Mouse (Mus musculus): ENCODE results near the gene Gm10447.
"Not testable (repeated sequence)": the region's sequence is repeated elsewhere in the genome, so short reads cannot be mapped to it uniquely, and the experiment has no call there.

The Gm10447 gene

DNA sequence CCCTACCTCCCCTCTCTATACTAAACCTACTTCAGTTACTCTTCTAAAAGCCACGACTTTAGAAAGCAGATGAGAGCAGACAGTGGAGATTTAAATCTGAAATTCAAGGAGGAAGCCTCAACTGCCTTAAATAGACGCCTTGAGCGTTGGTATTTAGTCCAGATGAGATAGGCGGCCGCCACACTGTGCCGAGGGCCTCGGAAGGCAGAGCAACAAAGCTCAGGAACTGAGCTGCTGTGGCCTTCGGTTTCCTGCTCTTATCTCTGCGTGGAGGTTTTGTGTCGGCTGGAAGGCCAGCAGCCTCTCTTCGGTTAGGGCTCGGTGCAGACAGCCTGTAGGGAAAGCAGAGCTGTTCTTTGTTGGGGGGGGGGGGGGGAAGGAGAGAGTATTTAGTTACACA, 15.0 kb downstream of the Gm10447 start:
- DNase-seq, result peak; percentile 50 to 60

DNA sequence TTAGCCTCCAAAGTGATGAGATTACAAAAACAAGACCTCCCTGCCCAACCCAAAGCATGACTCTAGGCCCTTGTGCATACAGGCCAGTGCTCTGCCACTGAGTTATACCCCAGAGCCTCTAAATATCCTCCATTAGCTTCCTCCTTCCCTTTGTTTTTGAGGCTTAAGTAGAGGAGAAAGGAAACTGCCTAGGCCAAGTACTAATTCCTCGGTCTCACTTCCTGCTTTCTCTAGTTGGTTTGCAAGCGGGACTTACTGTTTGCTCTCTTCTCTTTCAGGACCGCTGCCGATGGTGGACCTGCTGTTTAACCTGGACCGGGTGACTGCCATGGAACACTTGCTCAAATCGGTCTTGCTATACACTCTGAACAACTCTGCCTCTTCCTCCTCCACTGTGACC, 20.6 kb downstream of the Gm10447 start:
- no peak for DNase-seq

DNA sequence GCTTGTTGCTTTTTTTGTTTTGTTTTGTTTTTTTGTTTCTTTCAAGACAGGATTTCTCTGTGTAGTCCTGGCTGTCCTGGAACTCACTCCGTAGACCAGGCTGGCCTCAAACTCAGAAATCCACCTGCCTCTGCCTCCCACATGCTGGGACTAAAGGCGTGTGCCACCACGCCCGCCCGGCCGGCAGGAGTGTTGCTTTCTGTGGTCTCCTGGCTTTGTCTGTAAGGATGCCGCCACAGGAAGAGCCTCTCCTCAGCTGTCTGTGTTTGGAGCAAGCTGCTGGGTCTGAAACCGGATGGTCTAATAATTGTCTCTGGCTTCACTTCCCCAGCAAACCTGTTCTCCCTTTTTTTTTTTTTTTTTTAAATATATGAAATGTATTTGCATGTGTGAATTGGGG, 21.4 kb downstream of the Gm10447 start:
- no peak for DNase-seq

DNA sequence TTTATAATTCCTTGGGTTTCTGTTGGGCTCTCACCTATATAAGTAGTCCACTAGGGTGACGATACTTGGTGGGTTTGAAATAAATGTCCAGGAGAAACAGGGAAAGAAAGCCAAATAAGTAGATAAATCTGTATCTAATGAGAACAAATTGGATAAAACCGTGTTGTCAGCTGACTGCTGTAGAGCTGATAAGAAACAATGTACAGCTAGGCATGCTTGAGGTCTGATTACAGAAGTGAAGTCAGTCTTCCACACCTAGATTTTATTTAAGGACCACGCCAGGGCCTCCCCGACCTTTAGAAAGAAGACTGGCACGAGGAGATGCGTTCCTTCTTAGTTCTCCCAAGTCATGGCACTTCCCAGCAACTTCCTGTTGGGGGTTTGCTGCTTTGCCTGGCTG, 23.9 kb downstream of the Gm10447 start:
- no peak for DNase-seq

DNA sequence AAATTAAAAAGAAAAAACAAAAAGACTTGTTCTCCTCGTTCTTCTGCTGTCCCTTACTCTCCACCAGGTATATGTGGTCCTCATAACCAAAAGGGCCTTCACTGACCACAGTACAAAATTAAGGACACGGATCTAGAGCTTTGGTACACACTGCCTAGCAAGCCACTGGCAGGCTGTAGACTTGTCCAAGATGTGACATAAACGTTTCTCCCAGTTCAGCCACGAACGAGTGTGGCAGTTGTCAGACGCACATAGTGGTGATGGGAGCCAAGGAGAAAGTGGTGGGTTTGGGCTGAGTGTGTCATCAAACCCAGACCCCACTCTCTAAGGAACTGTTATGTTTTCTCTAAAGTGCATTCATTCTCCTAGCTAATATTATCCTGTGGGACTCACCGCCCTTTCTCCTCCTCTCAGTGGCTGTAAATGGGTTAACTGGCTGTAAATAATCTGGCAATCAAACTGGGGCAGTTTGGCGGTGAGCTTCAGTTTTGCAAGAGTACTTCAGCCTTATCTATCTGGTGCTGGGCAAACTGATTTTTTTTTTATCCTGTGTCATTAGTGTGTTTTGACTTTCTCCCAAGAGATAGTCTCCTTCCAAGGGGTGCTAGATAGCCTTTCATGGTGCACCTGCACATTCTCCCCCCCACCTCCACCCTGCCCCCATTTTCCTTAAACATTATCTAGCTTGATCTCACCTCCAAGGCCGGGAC, 25.4 kb downstream of the Gm10447 start:
- no peak for DNase-seq

DNA sequence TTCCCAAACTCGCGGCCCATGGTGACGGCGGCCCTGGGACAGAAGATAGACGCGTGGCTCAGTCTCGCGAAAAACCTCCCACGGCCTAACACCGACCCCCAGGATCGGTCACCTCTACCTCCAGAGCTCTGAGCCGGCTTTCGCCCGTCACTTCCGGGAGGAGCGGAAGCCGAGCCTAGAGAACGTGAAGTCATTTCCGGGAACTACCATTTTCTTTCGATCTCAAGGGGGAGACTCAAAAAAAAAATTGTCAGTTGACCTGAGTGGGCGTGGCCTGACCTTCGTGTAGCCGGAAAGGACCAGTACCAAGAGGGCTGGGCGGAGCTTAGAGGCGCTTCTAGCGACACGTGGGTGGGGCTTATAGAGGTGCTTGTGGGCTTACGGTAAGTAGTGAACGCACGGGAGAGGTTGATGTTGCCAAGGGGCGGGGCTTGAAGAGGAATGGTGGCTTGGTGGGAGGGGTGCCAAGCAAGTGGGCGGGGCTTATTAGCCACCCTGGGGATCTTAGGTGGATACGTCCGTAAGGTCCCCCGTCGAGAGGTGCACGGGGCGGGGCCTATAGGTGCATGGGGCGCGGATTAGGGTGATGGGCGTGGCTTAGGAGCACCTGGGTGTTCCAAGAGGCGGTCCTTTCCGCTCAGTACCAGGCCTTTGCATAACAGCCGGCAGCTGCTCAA, 26.1 kb downstream of the Gm10447 start, which contains the start of the genes Uqcrq and Gdf9:
TSS of gene Uqcrq (minus strand) at position 162 of the 677 bp plus-strand sequence.
TSS of gene Gdf9 (plus strand) at position 354 of the 677 bp plus-strand sequence.
- peak; percentile 99 for DNase-seq

DNA sequence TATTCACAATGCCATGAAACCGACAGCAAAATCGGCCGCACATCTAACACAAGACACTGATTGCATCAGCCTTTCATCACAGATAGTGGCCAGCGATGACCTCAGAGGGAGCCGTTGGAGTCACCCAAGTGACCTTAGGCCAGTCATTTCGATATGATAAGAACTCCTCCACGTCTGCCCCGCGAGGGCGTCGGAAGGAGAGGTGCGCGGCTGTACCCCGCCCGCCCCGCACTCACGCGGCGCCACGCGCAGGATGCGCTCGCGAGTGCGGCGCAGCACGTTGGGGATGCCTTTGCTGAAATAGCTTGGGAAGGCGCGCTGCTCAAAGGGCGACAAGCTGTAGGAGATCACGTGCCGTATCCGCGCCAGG, 26.6 kb downstream of the Gm10447 start:
- DNase-seq, result no peak

DNA sequence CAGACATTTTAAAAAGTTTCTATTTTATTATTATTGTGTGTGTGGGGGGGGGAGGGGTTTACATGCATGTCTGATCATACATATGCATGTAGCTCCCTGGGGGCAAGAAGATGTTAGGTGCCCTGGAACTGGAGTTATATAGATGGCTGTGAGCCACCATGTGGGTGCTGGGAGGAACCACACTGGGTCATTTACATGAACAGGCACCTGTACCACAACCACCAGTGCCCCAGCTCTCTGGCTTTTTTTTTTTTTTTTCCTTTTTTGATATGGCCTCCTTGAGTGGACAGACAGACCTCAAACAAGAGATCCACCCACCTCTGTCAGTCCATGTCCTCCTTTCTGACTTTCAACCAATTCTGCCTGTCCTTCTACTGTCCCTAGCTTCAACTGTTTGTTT, 27.7 kb downstream of the Gm10447 start:
- DNase-seq, result no peak

DNA sequence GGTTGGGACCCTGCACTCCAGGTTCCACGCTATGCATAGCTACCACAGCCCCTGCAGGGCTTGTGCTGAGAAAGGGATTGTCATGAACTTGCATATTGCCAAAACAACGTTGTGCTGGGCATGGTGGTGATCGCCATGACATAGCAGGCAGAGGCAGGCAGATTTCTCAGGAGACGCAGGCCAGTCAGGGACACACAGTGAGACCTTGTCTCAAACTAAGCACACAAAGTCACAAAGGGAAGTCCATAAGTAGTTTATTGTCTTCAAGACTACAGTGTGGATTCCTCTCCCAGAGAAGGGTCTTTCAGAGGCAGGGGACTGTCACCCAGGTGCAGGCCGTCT, 28.2 kb downstream of the Gm10447 start:
- DNase-seq, result no peak

DNA sequence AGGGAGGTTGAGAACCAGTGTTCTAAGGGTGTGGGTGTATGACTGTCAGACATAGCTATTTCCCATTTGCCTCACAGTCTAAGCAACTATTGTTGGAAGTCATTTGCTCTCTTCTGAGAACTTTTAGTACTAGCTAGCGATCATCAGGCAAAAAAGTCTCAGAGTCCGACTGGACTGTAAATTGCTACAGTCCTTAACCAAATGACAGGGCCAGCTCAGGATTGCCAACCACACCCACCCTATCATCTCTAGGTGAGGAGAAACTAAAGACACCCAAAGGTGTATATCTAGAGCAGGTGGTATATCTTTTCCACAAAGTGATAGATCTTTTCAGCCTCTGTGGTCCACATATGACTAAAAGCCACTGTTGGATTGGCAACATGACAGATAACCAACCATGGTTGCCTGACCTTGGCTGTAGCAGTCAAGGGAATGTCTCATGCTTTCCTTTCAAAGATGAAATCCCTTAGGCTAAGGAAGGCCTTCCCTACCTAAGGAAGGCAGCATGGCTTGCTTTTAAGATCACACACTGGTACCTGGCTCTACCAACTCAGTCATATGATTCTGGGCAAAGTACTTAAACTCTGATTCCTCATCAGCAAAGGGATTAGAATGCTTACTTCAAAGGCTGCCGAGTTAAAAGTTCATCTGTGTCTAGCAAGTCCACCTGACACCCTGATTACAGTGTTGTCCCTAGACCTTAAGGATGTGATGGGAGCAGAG, 28.8 kb downstream of the Gm10447 start:
- no peak for DNase-seq

DNA sequence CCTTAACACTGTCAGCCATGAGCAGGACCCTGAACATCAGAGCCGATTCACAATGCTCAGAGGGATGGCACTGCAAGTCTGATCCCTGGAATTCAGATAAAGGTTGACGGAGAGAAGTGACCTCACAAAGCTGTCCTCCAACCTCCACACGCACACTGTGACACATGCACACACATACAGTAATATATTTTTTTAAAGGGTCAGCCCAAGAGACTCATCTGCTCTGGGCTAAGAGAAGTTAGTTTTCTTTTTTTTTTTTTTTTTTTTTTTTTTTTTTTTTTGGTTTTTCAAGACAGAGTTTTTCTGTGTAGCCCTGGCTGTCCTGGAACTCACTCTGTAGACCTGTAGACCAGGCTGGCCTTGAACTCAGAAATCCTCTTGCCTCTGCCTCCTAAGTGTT, 30.0 kb downstream of the Gm10447 start:
- DNase-seq, result not testable (repeated sequence)

DNA sequence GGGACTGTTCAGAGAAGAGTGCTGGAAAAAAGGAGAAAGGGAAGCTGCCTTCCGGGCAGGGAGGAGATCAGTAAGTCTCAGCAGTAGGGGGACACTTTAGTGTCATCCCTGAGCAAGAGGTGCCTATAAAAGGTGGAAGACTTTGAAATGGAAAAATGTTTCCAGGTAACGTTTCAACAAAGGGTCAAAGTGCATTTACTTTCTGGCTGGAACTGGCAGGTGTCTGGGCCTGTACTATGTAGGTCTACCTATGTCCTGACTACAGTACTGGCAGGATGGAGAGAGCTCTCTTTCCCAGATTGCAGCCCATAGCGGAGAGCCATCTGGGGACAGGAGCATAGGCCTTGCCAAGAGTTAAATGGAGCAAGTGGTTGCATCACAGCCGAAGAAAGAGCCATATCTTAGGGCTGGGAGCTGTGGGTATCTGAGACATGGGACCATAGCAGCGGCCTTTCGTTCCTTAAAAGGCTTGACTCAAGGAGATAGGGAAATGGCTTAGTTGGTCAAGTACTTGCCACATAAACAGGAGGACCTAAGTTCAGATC, 31.1 kb downstream of the Gm10447 start:
- no peak for DNase-seq

DNA sequence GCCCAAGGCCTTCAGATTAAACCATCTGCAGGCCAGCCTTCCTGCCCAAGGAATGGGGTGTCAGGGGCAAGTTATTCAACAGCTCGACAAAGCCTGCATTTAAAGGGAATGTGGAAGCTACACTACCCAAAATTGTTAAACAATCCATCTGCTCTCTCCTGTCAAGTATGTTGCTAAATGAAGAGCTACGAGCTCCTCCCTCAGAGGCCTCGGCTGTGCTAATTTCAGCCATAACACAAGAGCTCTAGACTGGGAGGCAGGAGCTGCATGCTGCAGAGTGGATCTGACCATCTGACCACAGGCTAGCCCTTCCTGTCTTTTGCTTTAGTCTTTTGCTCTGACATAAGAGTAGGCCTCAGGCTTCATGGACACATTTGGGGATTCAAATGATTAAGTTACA, 31.7 kb downstream of the Gm10447 start:
- DNase-seq, result no peak

DNA sequence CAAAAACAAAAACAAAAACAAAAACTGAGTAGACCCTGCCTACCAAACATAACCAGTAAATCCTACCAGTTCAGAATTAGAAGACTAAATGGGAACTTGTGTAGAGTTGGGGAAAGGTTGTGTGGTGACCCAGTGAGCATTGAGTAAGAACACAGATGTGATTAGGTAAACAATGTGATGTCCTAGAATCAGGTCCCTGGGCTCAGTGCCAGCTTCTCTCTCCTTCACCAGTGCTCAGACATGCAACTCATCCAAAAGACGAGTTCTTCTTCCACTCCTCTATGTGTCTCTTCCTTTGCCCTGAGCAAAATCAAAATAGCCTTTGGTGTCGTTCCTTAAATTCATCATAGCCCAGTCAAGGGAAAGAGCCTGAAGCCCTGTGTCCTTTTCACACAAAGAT, 32.1 kb downstream of the Gm10447 start:
- DNase-seq, result no peak

DNA sequence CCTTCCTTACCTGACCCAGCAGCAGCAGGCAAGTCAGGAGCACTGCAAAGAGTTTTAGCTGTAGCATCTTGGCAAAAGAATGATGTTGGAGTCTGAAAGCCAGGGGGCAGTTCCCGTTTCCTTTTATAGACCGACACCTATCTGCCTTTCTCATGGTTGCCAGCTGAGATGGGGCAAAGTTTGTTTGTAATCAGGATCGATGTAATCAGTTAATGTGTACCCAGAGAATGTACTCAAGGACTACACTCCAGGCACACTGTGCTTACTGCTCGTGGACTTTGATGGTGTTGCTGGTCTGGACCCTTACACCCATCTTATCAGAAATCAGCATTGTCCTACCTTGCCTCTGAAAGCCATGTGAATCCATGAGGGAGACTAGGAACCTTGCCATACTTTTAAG, 33.9 kb downstream of the Gm10447 start, which contains the start of gene Leap2:
TSS of gene Leap2 (minus strand) at position 135 of the 400 bp plus-strand sequence.
- DNase-seq, result no peak

DNA sequence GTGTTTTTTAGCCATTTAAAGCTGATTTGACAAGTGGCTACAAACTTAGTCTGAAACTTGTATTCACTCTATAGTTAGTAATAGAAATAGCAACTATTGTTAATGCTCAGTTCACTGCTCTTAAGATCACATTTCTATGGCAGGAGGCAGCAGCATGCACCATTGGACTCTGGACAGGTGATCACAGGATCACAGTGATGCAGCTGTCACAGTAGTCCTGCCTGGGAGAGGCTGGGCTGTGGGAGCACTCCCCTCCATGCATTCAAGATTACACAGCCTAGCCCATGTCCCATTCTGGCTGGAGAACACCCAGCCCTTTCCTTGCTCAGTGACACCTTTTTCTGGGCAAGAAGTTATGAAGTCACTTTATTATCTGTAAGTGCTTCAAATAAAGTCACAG, 38.9 kb downstream of the Gm10447 start:
- DNase-seq, result no peak

DNA sequence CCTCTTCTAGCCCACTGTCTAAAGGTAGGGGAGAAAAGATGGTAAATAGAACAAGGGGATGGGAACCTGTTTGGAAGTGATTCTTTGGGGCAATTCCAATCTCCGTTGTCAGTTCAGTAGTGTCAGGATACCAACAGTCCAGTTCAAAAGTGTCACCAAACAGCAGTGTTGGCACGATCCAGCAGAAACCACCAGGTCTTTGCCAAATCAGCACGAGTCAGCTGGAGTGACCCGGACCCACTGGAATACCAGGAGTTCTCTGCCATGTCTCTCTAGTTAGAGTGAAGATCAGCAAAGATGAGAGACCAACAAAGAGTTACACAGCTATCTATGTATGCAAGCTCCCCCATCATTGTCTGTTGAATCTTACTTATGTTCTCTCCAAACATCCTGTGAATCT, 43.0 kb downstream of the Gm10447 start:
- no peak for DNase-seq

DNA sequence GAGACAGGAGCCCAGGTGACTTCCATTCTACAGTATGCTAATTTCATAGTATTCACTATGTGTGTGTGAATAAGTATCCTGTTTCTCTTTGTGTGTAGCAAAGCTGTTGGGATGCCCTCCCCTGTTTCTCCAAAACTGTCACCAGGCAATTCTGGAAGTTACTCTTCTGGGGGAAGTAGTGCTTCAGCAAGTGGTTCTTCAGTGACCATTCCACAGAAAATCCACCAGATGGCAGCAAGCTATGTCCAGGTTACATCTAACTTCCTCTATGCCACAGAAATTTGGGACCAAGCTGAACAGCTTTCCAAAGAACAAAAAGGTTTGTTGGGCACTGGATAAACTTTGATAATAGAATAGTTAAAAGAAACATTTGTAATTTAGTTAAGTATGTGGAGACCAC, 45.2 kb downstream of the Gm10447 start:
- DNase-seq, result no peak
